Mouse (Mus musculus): ENCODE results near the gene Mob1a. TPM values are rescaled to one million over a fixed set of nuclear protein-coding genes. Genes with fewer than 3 reads are reported as not detected.

The Mob1a gene
- polyA plus RNA-seq, 1 experiment from 2014 or later: 30.2 TPM

GRCm38 (mm10) chr6:83350172-83350571, 24.4 kb downstream of the Mob1a start:
- ATAC-seq: no peak

DNA sequence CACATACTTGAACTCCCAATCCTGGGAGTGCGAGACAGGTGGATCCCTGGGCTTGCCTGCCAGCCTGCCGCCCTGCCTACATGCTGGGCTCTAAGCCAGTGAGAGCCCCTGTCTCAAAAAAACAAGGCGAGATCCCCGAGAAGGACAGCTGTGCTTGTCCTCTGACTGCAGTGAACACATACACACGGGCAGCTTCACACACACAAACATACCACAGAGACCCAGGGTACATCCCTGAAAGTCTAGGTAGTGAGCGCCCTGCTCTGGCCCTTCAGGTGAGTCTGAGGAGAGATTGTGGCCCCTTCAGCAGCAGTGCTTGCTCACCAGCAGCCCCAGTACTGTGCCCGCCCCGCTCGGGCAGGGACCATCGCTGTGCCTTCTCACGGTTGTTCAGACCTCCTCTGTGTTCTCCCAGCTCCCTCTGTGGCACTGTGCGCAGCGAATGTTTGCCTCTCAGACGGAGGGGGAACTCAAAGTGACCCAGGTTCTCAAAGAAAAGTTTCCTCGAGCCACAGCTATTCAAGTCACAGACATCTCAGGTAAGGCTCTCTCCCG, 25.1 kb downstream of the Mob1a start:
- Histone ChIP-seq H3K27me3 (replicated peaks; ENCODE audit: control insufficient read depth, insufficient read depth, low read length) (no peaks in the 10 kb centered on the region), H3K9ac (replicated peaks; ENCODE audit: low read depth, low read length) (no peak overlapping the region), H3K36me3 (ENCODE audit: control insufficient read depth, insufficient read depth) (peaks cover 4% of the 10 kb centered on the region; the same call in 1 of the 2 replicates), H3K4me2 (ENCODE audit: low read length) (no peak overlapping the region), H3K9me3 (ENCODE audit: control insufficient read depth, low read length) (no peaks in the 10 kb centered on the region), H3K4me3 (replicated peaks; ENCODE audit: low read length) (no peak overlapping the region), H3K4me1 (replicated peaks; ENCODE audit: control insufficient read depth, insufficient read depth, low read length) (peaks cover 12% of the 10 kb centered on the region), H3K27ac (ENCODE audit: low read length) (no peak overlapping the region)
- no peak for ATAC-seq
- 89% methylated on average over 16 of the region's 16 CpGs for WGBS

More at GRCm38 (mm10) chr6:83350172-83350571, 24.4 kb downstream of the Mob1a start:
- Histone ChIP-seq H3K4me1 (replicated peaks; ENCODE audit: control insufficient read depth, insufficient read depth, low read length) (peaks cover 12% of the 10 kb centered on the region), H3K27me3 (replicated peaks; ENCODE audit: control insufficient read depth, insufficient read depth, low read length) (no peaks in the 10 kb centered on the region), H3K4me2 (ENCODE audit: low read length) (peak overlapping the region; percentile 87), H3K27ac (ENCODE audit: low read length) (no peak overlapping the region), H3K36me3 (ENCODE audit: control insufficient read depth, insufficient read depth) (peaks cover 4% of the 10 kb centered on the region; the same call in 1 of the 2 replicates), H3K9me3 (ENCODE audit: control insufficient read depth, low read length) (no peaks in the 10 kb centered on the region), H3K4me3 (replicated peaks; ENCODE audit: low read length) (peak overlapping the region; percentile 91), H3K9ac (replicated peaks; ENCODE audit: low read depth, low read length) (peak overlapping the region; percentile 98)
- 81% methylated on average over 7 of the region's 7 CpGs for WGBS

DNA sequence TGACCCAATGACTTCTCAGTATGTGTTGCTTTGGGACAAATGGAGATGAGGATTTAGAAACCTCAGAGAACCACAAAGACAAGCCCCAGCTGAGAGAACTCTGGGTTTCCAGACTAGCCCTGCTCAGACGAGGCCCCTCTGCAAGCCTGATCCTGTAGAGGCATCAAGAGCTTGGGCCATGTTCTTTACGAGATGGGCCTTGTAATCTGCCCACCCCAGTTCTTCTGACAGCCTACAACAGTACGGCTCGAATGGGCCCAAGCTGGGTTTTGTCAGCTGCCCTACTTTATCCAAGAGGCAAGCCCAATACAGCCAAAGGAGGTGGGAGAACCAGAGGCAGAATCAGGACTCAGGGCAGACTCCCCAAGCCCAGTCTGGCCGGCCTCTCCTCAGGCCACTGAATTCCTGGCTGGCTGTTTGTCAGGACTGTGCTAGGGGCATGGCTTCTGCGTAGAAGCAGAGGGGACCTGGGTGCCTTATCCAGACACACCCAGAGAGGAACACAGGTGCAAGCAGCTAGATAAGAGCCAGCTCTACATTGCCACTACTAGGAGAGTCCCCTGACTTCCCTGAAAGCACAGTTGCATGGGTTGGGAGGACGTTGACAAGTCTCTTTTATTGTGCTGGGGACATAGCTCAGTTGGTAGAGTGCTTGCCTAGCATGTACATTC, 25.8 kb downstream of the Mob1a start:
- ATAC-seq: no peak
- Histone ChIP-seq H3K9ac (replicated peaks; ENCODE audit: low read depth, low read length) (no peak overlapping the region), H3K9me3 (ENCODE audit: control insufficient read depth, low read length) (no peaks in the 10 kb centered on the region)

GRCm38 (mm10) chr6:83352666-83353410, 27.0 kb downstream of the Mob1a start:
- ATAC-seq: no peak
- Histone ChIP-seq H3K27me3 (replicated peaks; ENCODE audit: control insufficient read depth, insufficient read depth, low read length) (no peaks in the 10 kb centered on the region), H3K27ac (ENCODE audit: low read length) (no peak overlapping the region), H3K4me2 (ENCODE audit: low read length) (no peak overlapping the region), H3K36me3 (ENCODE audit: control insufficient read depth, insufficient read depth) (peaks cover 4% of the 10 kb centered on the region; the same call in 1 of the 2 replicates), H3K9ac (replicated peaks; ENCODE audit: low read depth, low read length) (no peak overlapping the region), H3K9me3 (ENCODE audit: control insufficient read depth, low read length) (no peaks in the 10 kb centered on the region), H3K4me1 (replicated peaks; ENCODE audit: control insufficient read depth, insufficient read depth, low read length) (peaks cover 12% of the 10 kb centered on the region), H3K4me3 (replicated peaks; ENCODE audit: low read length) (no peak overlapping the region)
- 95% methylated on average over 24 of the region's 24 CpGs for WGBS

More for the DNA sequence above, 25.8 kb downstream of the Mob1a start:
- Histone ChIP-seq H3K4me1 (replicated peaks; ENCODE audit: control insufficient read depth, insufficient read depth, low read length) (peaks cover 12% of the 10 kb centered on the region), H3K27ac (ENCODE audit: low read length) (no peak overlapping the region), H3K36me3 (ENCODE audit: control insufficient read depth, insufficient read depth) (peaks cover 4% of the 10 kb centered on the region; the same call in 1 of the 2 replicates), H3K4me3 (replicated peaks; ENCODE audit: low read length) (no peak overlapping the region), H3K27me3 (replicated peaks; ENCODE audit: control insufficient read depth, insufficient read depth, low read length) (no peaks in the 10 kb centered on the region), H3K4me2 (ENCODE audit: low read length) (no peak overlapping the region)
- WGBS: 87% methylated on average over 7 of the region's 7 CpGs

DNA sequence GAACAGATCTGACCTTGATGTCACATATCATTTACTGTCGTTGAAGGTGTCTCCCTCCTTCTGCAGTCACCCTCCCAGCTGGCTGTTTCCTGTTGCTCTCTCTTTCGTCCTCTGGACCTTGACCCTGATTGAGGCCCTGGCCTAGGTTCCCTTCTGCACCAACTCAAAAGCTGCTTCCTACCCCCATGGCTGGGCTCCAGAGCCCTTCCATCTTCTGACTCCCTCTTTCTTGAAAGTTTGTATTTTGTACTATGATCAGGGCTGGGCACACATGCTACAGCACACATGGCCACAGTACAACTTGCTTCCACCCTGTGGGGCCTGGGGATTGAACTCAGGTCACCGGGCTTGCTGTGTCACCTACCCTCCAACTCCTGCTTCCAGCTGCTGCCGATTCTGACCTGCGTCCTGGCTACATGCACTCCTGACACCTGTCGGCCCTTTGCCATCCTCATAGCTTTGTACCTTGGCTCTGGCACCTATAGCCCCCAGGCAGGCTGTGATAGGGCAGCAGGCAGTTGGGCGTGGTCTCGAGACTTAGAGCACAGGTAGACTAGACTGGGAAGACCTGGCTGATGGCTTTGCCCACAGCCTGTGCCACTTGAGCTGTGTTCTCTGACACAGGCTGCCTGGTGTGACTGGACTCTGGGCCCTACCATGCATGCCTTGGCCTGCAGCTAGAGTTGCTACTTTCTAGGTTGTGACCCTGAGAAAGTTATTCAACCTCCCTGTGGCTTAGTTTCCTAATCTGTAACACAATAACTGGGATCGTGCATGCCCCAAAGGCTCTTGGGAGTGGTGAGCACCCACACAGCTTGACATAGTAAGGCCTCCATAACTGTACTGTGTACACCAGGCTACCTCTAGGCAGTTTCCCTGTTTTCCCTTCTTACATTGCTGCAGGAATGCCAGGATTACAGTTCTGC, 29.3 kb downstream of the Mob1a start:
- Histone ChIP-seq H3K27ac (ENCODE audit: low read length) (no peak overlapping the region), H3K4me1 (replicated peaks; ENCODE audit: control insufficient read depth, insufficient read depth, low read length) (peaks cover 3% of the 10 kb centered on the region), H3K9ac (replicated peaks; ENCODE audit: low read depth, low read length) (no peak overlapping the region), H3K36me3 (ENCODE audit: control insufficient read depth, insufficient read depth) (peaks cover 6% of the 10 kb centered on the region), H3K4me3 (replicated peaks; ENCODE audit: low read length) (no peak overlapping the region), H3K4me2 (ENCODE audit: low read length) (no peak overlapping the region), H3K9me3 (ENCODE audit: control insufficient read depth, low read length) (no peaks in the 10 kb centered on the region), H3K27me3 (replicated peaks; ENCODE audit: control insufficient read depth, insufficient read depth, low read length) (no peaks in the 10 kb centered on the region)
- 92% methylated on average over 9 of the region's 9 CpGs for WGBS
- ATAC-seq: no peak

DNA sequence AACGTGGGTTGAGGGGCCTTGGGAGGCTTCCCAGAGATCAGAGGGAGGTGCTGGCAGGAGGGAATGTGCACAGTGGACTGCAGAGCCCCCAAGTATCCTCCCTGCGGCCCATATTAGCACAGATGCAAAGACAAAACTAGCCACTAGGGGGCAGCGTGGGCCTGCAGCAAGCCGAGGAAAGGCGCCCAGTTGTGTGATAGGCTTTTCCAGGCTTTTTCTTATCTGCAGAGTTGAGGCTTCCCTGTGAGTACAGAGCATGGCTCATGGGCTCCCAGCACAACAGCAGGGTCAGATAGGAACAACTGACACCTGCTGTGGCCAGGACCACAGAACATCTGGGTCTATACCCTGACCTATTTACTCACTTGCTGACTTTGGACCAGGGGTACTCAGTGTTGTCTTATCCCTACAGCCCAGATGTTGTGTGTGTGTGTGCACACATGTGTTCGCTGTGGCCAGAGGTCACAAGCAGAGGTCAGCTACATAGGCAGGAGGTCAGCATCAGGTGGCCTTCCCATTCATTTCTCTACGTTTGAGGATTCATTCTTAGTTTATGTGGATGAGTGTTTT, 30.8 kb downstream of the Mob1a start:
- ATAC-seq: peak; percentile 69
- 21% methylated on average over 7 of the region's 7 CpGs for WGBS
- H3K27ac ChIP-seq (ENCODE audit: low read length): no peak overlapping the region

DNA sequence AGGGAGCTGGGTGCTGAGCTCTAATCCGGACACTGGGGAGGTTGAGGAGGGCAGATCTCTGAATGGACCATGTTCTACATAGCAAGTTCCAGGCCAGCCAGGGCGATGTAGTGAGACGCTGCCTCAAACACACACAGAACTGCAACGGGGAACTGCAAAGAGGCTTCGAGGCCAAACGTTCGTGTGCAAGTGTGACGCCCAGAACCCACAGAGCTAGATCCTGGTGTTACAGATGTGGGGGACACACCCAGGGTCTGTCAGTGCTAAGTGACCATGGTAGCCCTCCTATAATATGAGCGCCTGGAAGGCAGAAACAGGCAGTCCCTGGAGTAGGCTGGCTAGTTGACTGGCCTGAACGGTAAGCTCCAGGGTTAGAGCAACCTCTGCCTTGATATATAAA, 31.6 kb downstream of the Mob1a start:
- H3K27ac ChIP-seq (ENCODE audit: low read length): no peak overlapping the region
- H3K9me3 ChIP-seq (ENCODE audit: control insufficient read depth, low read length): no peaks in the 10 kb centered on the region

More for the DNA sequence above, 30.8 kb downstream of the Mob1a start:
- no peak overlapping the region for H3K4me3 ChIP-seq (replicated peaks; ENCODE audit: low read length)
- H3K9me3 ChIP-seq (ENCODE audit: control insufficient read depth, low read length): no peaks in the 10 kb centered on the region
- peaks cover 6% of the 10 kb centered on the region for H3K36me3 ChIP-seq (ENCODE audit: control insufficient read depth, insufficient read depth)
- no peaks in the 10 kb centered on the region; the same call in 1 of the 2 replicates for H3K4me1 ChIP-seq (replicated peaks; ENCODE audit: control insufficient read depth, insufficient read depth, low read length)
- H3K27me3 ChIP-seq (replicated peaks; ENCODE audit: control insufficient read depth, insufficient read depth, low read length): no peaks in the 10 kb centered on the region
- no peak overlapping the region for H3K9ac ChIP-seq (replicated peaks; ENCODE audit: low read depth, low read length)
- H3K4me2 ChIP-seq (ENCODE audit: low read length): no peak overlapping the region

GRCm38 (mm10) chr6:83361523-83362248, 35.9 kb downstream of the Mob1a start:
- H3K4me2 ChIP-seq (ENCODE audit: low read length): no peak overlapping the region
- no peak for ATAC-seq
- no peaks in the 10 kb centered on the region for H3K27me3 ChIP-seq (replicated peaks; ENCODE audit: control insufficient read depth, insufficient read depth, low read length)
- H3K9ac ChIP-seq (replicated peaks; ENCODE audit: low read depth, low read length): no peak overlapping the region
- 91% methylated on average over 11 of the region's 11 CpGs for WGBS
- H3K4me3 ChIP-seq (replicated peaks; ENCODE audit: low read length): no peak overlapping the region
- H3K36me3 ChIP-seq (ENCODE audit: control insufficient read depth, insufficient read depth): peaks cover 2% of the 10 kb centered on the region; the same call in 1 of the 2 replicates
- H3K27ac ChIP-seq (ENCODE audit: low read length): no peak overlapping the region
- H3K9me3 ChIP-seq (ENCODE audit: control insufficient read depth, low read length): no peaks in the 10 kb centered on the region
- no peaks in the 10 kb centered on the region; the same call in 1 of the 2 replicates for H3K4me1 ChIP-seq (replicated peaks; ENCODE audit: control insufficient read depth, insufficient read depth, low read length)

More for the DNA sequence above, 31.6 kb downstream of the Mob1a start:
- Histone ChIP-seq H3K4me2 (ENCODE audit: low read length) (no peak overlapping the region), H3K9ac (replicated peaks; ENCODE audit: low read depth, low read length) (no peak overlapping the region), H3K27me3 (replicated peaks; ENCODE audit: control insufficient read depth, insufficient read depth, low read length) (no peaks in the 10 kb centered on the region), H3K36me3 (ENCODE audit: control insufficient read depth, insufficient read depth) (peaks cover 6% of the 10 kb centered on the region), H3K4me1 (replicated peaks; ENCODE audit: control insufficient read depth, insufficient read depth, low read length) (no peaks in the 10 kb centered on the region; the same call in 1 of the 2 replicates), H3K4me3 (replicated peaks; ENCODE audit: low read length) (no peak overlapping the region)
- WGBS: 92% methylated on average over 10 of the region's 10 CpGs
- ATAC-seq: no peak
